Mouse (Mus musculus) myocyte (in vitro differentiated cells): ENCODE results near the gene Wdr64.

Experiments
- CEBPB ChIP-seq: IDR thresholded peaks from 2 replicates; pipeline ENCODE4 v1.6.1; 2011; ENCODE audit warnings: mild to moderate bottlenecking, moderate library complexity; ENCODE audit not compliant: poor library complexity, insufficient read depth, severe bottlenecking
- E2F4 ChIP-seq: IDR thresholded peaks from one replicate; pipeline ENCODE4 v1.6.1; 2011; ENCODE audit warnings: mild to moderate bottlenecking, control low read depth, moderate library complexity; ENCODE audit not compliant: insufficient read depth
- MAX ChIP-seq: IDR thresholded peaks from one replicate; pipeline ENCODE4 v1.6.1; 2011; ENCODE audit warnings: low read depth, mild to moderate bottlenecking, control low read depth
- POLR2A ChIP-seq: IDR thresholded peaks from one replicate; pipeline ENCODE4 v1.6.1; 2011; ENCODE audit warnings: low read depth, mild to moderate bottlenecking, control low read depth, moderate library complexity; ENCODE audit not compliant: insufficient read length
- POLR2AphosphoS2 ChIP-seq: IDR thresholded peaks from one replicate; pipeline ENCODE4 v1.6.1; 2011; ENCODE audit warnings: low read depth, control low read depth; ENCODE audit not compliant: insufficient read length
- TCF3 ChIP-seq: IDR thresholded peaks from one replicate; pipeline ENCODE4 v1.6.1; 2011; ENCODE audit warnings: low read depth, control low read depth; ENCODE audit not compliant: insufficient read length
- USF1 ChIP-seq: IDR thresholded peaks from one replicate; pipeline ENCODE4 v1.6.1; 2011; ENCODE audit warnings: low read depth, mild to moderate bottlenecking, control low read depth, moderate library complexity

GRCm38 (mm10) chr1:175669456-175669855, 28.9 kb upstream of the Wdr64 start:
- TF ChIP-seq E2F4 (no peak), POLR2A (no peak), TCF3 (no peak), CEBPB (no peak), POLR2AphosphoS2 (no peak), USF1 (no peak), MAX (no peak)
